Mouse (Mus musculus): ENCODE measurements at regions not wholly inside any gene's neighbourhood (a gene's known extent, or its start where the extent isn't known, plus 50 kb on each side); places are given as distances from the start of the nearest gene placed in this dataset.

GRCm38 (mm10) chr11:12559663-12560062 lies 94.9 kb upstream of the Cobl start:
- TF ChIP-seq CTCF (IDR thresholded peaks at IDR 0.05; ENCODE audit: control insufficient read depth, insufficient read depth, insufficient read length) (no peak), USF1 (IDR thresholded peaks at IDR 0.05; ENCODE audit: low read depth) (no peak), FOSL1 (IDR thresholded peaks at IDR 0.05; ENCODE audit: insufficient read depth, low read length, poor library complexity, severe bottlenecking) (no peak), MYOD1 (IDR thresholded peaks at IDR 0.05; ENCODE audit: control insufficient read depth, insufficient read length, low read depth) (no peak)

Measured in C2C12 (cell line).